Mouse (Mus musculus) erythroblast, embryonic 14.5 days (primary cell): ENCODE data around the gene Ptma.

Experiments used
- GATA1 ChIP-seq: IDR thresholded peaks from 2 replicates; pipeline ENCODE4 v1.6.1; 2012; ENCODE audit warnings: low read length, inconsistent platforms, mixed read lengths
- TAL1 ChIP-seq: IDR thresholded peaks from 3 replicates; pipeline ENCODE4 v1.6.1; 2012; ENCODE audit warnings: low read length, inconsistent platforms, mixed read lengths

GRCm38 (mm10) chr1:86571941-86572340 is 45.4 kb downstream of the Ptma start:
- TF ChIP-seq TAL1, result no peak
- no peak for TF ChIP-seq GATA1
